Mouse (Mus musculus): ENCODE data around the gene Angpt4. TPM values are rescaled to one million over a fixed set of nuclear protein-coding genes. Genes with fewer than 3 reads are reported as not detected.

Angpt4 gene
- polyA plus RNA-seq, 1 experiment from 2014 or later: 1.1 TPM

DNA sequence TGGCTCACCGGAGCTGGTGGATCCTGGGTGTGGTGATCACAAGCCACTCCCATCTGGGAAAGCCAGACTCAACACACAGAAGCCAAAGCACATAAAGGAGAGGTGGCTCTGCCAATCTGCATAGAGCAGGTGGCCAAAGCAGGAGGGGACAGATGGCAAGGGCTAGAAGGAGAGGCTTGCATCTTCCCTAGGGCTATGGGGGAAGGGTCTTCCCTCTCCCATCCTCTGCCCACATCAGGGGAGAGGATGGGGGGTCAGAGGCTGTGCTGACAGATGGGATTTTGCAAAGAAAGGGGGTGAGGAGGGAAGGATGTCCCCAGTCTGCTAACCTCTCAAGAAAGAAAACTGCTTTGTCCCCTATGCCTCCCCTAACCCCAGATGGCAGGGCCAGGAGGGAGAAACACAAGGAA, 80.0 kb downstream of the Angpt4 start:
- Histone ChIP-seq H3K9ac (ENCODE audit: low read depth, low read length) (no peak overlapping the region), H3K27ac (ENCODE audit: low read depth, low read length) (no peak overlapping the region), H3K4me3 (ENCODE audit: low read length) (no peak overlapping the region), H3K27me3 (ENCODE audit: control insufficient read depth, insufficient read depth, low read length) (peaks cover 11% of the 10 kb centered on the region), H3K9me3 (ENCODE audit: control insufficient read depth, low read length) (no peaks in the 10 kb centered on the region), H3K36me3 (ENCODE audit: control insufficient read depth, insufficient read depth, low read length) (no peaks in the 10 kb centered on the region), H3K4me2 (replicated peaks; ENCODE audit: low read depth, low read length) (no peak overlapping the region), H3K4me1 (ENCODE audit: control insufficient read depth, insufficient read depth, low read length) (0 out of 2 replicates have a peak, but pooled peaks cover 8% of the 10 kb centered on the region)
- 27% methylated on average over 1 of the region's 1 CpGs for WGBS
- no peak for ATAC-seq (ENCODE audit: low FRiP score, low TSS enrichment)

DNA sequence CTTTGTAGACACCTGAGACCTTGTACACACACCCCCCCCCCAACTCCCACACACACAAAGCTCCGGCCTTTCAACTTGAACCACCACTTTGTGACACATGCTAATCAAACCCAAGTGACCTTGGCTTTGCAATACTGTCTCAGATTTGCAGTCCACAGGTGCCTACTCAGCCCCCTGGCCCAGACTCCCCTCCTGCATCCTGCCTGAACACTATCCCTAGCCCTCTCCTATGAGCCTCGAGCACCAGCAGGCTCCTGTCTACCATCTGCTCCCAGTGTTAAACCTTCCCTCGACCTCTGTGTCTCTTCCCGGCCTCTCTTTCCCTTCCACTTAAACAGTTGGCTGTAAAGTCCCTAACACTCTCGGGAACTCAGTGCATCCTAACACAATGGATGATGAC, 80.4 kb downstream of the Angpt4 start:
- Histone ChIP-seq H3K4me2 (replicated peaks; ENCODE audit: low read depth, low read length) (no peak overlapping the region), H3K27ac (ENCODE audit: low read depth, low read length) (no peak overlapping the region), H3K36me3 (ENCODE audit: control insufficient read depth, insufficient read depth, low read length) (no peaks in the 10 kb centered on the region), H3K9ac (ENCODE audit: low read depth, low read length) (no peak overlapping the region), H3K27me3 (ENCODE audit: control insufficient read depth, insufficient read depth, low read length) (peaks cover 16% of the 10 kb centered on the region), H3K9me3 (ENCODE audit: control insufficient read depth, low read length) (no peaks in the 10 kb centered on the region), H3K4me3 (ENCODE audit: low read length) (no peak overlapping the region), H3K4me1 (ENCODE audit: control insufficient read depth, insufficient read depth, low read length) (0 out of 2 replicates have a peak, but pooled peaks cover 8% of the 10 kb centered on the region)
- 21% methylated on average over 5 of the region's 5 CpGs for WGBS
- ATAC-seq (ENCODE audit: low FRiP score, low TSS enrichment): no peak

DNA sequence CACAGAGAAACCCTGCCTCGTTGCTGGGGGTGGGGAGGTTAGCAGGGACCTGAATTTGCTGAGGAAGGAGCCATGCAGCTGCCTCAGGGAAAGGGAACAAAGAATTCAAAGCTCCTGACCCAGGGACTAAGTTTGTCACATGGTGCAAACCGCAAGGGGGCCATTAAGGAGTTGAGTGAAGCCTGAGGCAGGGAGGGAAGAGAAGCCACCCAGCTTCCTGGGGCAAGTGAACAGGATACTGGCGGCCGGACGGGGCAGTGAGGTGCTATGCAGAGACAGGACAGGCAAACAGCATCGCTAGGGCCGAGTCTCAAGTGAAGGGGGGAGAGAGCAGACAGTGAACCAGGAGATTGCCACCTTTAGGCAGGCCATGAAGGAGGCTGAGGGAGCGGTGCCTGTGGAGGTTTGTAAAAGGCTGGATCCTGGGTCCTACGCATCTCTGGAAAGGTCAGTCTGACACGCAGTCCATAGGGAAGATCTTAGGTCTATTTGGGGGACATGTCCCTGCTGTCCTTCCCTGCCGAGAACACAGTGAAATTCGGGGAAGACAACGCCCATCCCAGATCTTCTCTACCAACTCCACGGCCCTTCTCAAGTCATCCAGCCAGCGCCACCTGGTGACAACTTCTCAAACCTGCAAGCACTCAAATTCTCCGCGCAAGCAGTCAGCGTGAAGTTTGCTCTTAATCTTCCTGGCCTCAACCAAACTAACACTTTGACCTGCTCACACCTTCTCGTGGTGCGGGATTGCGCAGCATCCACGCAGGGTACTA, 83.5 kb downstream of the Angpt4 start:
- Histone ChIP-seq H3K27me3 (ENCODE audit: control insufficient read depth, insufficient read depth, low read length) (peaks cover 27% of the 10 kb centered on the region), H3K4me2 (replicated peaks; ENCODE audit: low read depth, low read length) (peak overlapping the region; percentile 31), H3K36me3 (ENCODE audit: control insufficient read depth, insufficient read depth, low read length) (no peaks in the 10 kb centered on the region), H3K4me3 (ENCODE audit: low read length) (peak overlapping the region; percentile 10; the same call in 1 of the 2 replicates), H3K9ac (ENCODE audit: low read depth, low read length) (no peak overlapping the region), H3K4me1 (ENCODE audit: control insufficient read depth, insufficient read depth, low read length) (peaks cover 15% of the 10 kb centered on the region; the same call in 1 of the 2 replicates), H3K9me3 (ENCODE audit: control insufficient read depth, low read length) (no peaks in the 10 kb centered on the region), H3K27ac (ENCODE audit: low read depth, low read length) (no peak overlapping the region)
- 7% methylated on average over 22 of the region's 22 CpGs for WGBS
- ATAC-seq (ENCODE audit: low FRiP score, low TSS enrichment): peak; percentile 32; the same call in 1 of the 2 replicates

MicroRNA genes within 50 kb of the gene (microRNA counts, 519-probe panel; counts per million panel counts)
- microRNA mmu-miR-1953: not detected

Small RNA genes lying within 50 kb of the gene (microRNA-seq; reads per million reads assigned to microRNA genes)
- gene Mir1953: 0.63 reads per million

Other genes starting within 250 kb of the Angpt4 start
- gene Rad21l, start 242.7 kb upstream of the Angpt4 start, polyA plus RNA-seq (2014; fragmentation: Nextera tagmentation; extraction: Ambion mirVana): not detected in 2 replicates
- gene Tmem74b, start 209.2 kb upstream of the Angpt4 start, polyA plus RNA-seq (2014; fragmentation: Nextera tagmentation; extraction: Ambion mirVana): 0.55 and 0.77 TPM in 2 replicates
- gene Psmf1, start 167.0 kb upstream of the Angpt4 start, polyA plus RNA-seq (2014; fragmentation: Nextera tagmentation; extraction: Ambion mirVana): 43.9 and 49.6 TPM in 2 replicates
- gene Rspo4, start 68.3 kb upstream of the Angpt4 start, polyA plus RNA-seq (2014; fragmentation: Nextera tagmentation; extraction: Ambion mirVana): 0.21 TPM in 1 of 2 replicates, not detected in the other
- 19.7 and 29.9 TPM in 2 replicates for gene Fam110a, start 69.0 kb downstream of the Angpt4 start, polyA plus RNA-seq (2014; fragmentation: Nextera tagmentation; extraction: Ambion mirVana)
- 3.4 and 6.8 TPM in 2 replicates for gene Slc52a3, start 85.3 kb downstream of the Angpt4 start, polyA plus RNA-seq (2014; fragmentation: Nextera tagmentation; extraction: Ambion mirVana)
- gene Scrt2, start 170.3 kb downstream of the Angpt4 start, polyA plus RNA-seq (2014; fragmentation: Nextera tagmentation; extraction: Ambion mirVana): not detected in 2 replicates
- gene Srxn1, start 194.3 kb downstream of the Angpt4 start, polyA plus RNA-seq (2014; fragmentation: Nextera tagmentation; extraction: Ambion mirVana): 4.7 and 9.5 TPM in 2 replicates
- gene Tcf15, start 232.4 kb downstream of the Angpt4 start, polyA plus RNA-seq (2014; fragmentation: Nextera tagmentation; extraction: Ambion mirVana): 18.2 and 19.2 TPM in 2 replicates